Mouse (Mus musculus): ENCODE measurements around the gene Apoc2.

Apoc2 gene

GRCm38 (mm10) chr7:19652614-19653013, 25.1 kb downstream of the Apoc2 start:
- in situ Hi-C loops (cut with MboI; ENCODE audit: low pct_unique_long_range_greater_than_20kb in 1 of 2, low sequenced_read_pairs in 2 of 2, unreplicated experiment in 1 of 2): no loop called here

- in situ Hi-C loops (cut with MboI; ENCODE audit: low pct_unique_long_range_greater_than_20kb in 1 of 2, low sequenced_read_pairs in 2 of 2, unreplicated experiment in 1 of 2): no loop called here
Measured at GRCm38 (mm10) chr7:19651063-19651786, 26.5 kb downstream of the Apoc2 start.

- in situ Hi-C loops (cut with MboI; ENCODE audit: low pct_unique_long_range_greater_than_20kb in 1 of 2, low sequenced_read_pairs in 2 of 2, unreplicated experiment in 1 of 2): no loop called here
Measured at GRCm38 (mm10) chr7:19641223-19641622, 36.5 kb downstream of the Apoc2 start.

- in situ Hi-C loops (cut with MboI; ENCODE audit: low pct_unique_long_range_greater_than_20kb in 1 of 2, low sequenced_read_pairs in 2 of 2, unreplicated experiment in 1 of 2): no loop called here
Measured at GRCm38 (mm10) chr7:19635074-19635827, 42.5 kb downstream of the Apoc2 start.

- in situ Hi-C loops (cut with MboI; ENCODE audit: low pct_unique_long_range_greater_than_20kb in 1 of 2, low sequenced_read_pairs in 2 of 2, unreplicated experiment in 1 of 2): no loop called here
Measured at GRCm38 (mm10) chr7:19634591-19634990, 43.1 kb downstream of the Apoc2 start.

DNA sequence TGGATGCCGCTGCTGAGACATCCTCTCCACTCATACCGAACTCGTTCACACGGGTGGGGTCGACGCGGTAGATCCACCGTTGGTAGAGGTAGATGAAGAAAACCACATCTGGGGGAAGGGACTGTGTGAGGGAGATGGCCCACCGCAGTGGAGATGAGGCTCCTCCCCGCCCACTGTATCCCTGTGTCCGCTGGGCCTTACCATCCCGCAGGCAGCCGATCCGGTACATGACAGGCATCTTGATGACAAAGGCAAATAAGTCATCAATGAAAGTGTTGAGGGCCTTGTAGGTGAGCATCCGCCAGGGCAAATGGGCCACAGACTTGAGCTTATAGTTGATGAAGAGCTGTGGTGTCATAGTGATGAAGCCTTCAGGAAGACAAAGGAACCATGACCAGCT, 43.9 kb downstream of the Apoc2 start:
- in situ Hi-C loops (cut with MboI; ENCODE audit: low pct_unique_long_range_greater_than_20kb in 1 of 2, low sequenced_read_pairs in 2 of 2, unreplicated experiment in 1 of 2): no loop called here

GRCm38 (mm10) chr7:19633197-19633596, 44.5 kb downstream of the Apoc2 start:
- in situ Hi-C loops (cut with MboI; ENCODE audit: low pct_unique_long_range_greater_than_20kb in 1 of 2, low sequenced_read_pairs in 2 of 2, unreplicated experiment in 1 of 2): no loop called here

- in situ Hi-C loops (cut with MboI; ENCODE audit: low pct_unique_long_range_greater_than_20kb in 1 of 2, low sequenced_read_pairs in 2 of 2, unreplicated experiment in 1 of 2): no loop called here
Measured at GRCm38 (mm10) chr7:19632720-19633119, 45.0 kb downstream of the Apoc2 start.

- in situ Hi-C loops (cut with MboI; ENCODE audit: low pct_unique_long_range_greater_than_20kb in 1 of 2, low sequenced_read_pairs in 2 of 2, unreplicated experiment in 1 of 2): no loop called here
Measured at GRCm38 (mm10) chr7:19632275-19632674, 45.5 kb downstream of the Apoc2 start.

DNA sequence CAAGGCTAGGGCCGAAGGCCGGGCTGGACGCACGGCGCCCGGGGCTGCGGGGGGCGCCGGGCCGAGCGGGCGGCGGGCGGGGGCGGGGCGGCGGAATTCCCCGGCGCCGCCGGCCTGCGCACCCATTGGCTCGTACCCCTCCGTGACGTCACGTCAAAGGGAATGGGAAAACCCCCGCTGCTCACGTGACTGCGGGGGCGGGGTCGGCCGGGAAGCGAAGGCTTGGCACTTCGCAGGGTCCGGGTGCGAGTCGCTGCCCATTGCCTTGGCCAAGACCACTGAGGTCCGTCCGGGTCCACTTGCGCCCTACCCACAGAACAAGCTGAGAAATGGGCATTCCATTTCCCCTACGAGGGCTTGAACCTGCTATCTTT, 48.4 kb downstream of the Apoc2 start, which contains the start of gene Relb:
TSS of gene Relb (minus strand) at position 78 of the 374 bp plus-strand sequence.
- in situ Hi-C loops (cut with MboI; ENCODE audit: low pct_unique_long_range_greater_than_20kb in 1 of 2, low sequenced_read_pairs in 2 of 2, unreplicated experiment in 1 of 2): no loop called here

DNA sequence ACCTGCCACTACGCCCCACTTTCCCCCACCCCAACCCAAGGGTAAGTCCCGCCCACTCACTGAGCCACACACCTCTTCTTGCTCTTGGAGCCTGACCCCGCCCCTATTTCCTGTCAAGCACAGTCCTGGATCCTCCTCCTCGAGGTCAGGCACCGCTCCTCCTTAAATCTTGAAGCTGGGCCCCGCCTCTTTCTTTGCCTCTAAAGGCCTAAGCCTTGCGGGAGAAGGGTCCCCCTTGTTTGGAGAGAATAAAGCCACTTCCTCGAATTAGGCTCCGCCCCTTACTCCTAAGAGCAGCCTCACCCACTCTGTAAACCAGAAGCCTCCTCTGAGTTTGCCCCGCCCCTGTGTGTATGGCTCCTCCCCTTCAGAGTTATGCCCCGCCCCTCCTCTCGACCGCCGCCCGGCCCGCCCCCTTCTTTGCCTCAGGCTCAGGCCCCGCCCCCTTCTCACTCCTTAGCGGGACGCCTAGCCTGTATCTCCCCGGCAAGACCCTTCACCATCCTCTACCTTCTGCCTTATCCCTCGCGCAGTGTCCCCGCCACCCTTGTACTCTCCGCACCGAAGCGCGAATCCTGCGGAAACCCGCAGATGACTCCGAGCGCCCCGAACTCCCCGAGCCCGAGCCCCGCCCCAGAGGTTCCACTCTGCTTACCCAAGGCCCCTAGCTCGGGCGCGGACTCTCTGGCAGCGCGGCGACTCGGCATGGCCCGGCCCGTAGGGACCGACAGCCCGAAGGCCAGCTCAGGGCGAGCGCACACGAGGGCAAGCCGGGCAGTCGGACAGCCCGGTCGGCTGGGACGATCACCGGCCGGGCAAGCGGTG, 49.0 kb downstream of the Apoc2 start:
- in situ Hi-C loops (cut with MboI; ENCODE audit: low pct_unique_long_range_greater_than_20kb in 1 of 2, low sequenced_read_pairs in 2 of 2, unreplicated experiment in 1 of 2): no loop called here

DNA sequence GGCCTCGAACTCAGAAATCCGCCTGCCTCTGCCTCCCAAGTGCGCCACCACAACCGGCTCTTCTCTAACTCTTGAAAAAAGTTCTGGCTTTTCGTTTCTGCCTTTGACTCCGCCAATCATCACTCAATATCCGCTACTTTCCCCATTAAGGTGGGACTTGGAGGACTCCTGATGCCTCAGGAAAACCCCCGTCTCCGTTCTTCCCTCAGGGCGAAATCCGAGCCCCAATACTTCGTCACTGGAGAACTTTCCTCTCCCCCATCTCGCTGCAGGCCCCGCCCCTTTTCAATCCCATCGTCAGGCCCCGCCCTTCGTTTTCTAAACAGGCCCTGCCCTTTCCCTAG, 49.6 kb downstream of the Apoc2 start:
- in situ Hi-C loops (cut with MboI; ENCODE audit: low pct_unique_long_range_greater_than_20kb in 1 of 2, low sequenced_read_pairs in 2 of 2, unreplicated experiment in 1 of 2): no loop called here

GRCm38 (mm10) chr7:19627721-19628120, 50.0 kb downstream of the Apoc2 start:
- in situ Hi-C loops (cut with MboI; ENCODE audit: low pct_unique_long_range_greater_than_20kb in 1 of 2, low sequenced_read_pairs in 2 of 2, unreplicated experiment in 1 of 2): no loop called here

DNA sequence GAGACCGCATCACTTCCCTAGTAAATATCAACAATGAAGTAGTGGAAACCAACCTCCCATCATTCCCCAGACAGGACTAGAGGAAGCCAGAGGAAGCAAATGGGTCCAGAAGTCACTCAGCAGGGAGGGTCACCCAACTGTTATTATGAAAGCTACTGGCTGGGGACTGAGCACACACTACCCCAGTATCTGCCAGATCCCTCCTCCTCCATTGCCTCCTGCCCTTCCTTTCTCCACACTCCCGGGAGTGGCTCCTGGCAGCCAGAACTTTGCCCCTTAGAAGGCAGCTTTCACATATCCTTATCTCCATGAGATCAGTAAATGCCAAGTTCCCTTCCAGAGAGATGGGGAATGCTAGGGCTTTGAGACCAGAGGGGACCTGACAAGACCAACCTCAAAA, 54.3 kb downstream of the Apoc2 start:
- in situ Hi-C loops (cut with MboI; ENCODE audit: low pct_unique_long_range_greater_than_20kb in 1 of 2, low sequenced_read_pairs in 2 of 2, unreplicated experiment in 1 of 2): no loop called here

- in situ Hi-C loops (cut with MboI; ENCODE audit: low pct_unique_long_range_greater_than_20kb in 1 of 2, low sequenced_read_pairs in 2 of 2, unreplicated experiment in 1 of 2): no loop called here
Measured at GRCm38 (mm10) chr7:19622241-19622640, 55.5 kb downstream of the Apoc2 start.
